Comparison of ENCODE assay signal across 9 mouse cellular contexts in the genomic region with DNA sequence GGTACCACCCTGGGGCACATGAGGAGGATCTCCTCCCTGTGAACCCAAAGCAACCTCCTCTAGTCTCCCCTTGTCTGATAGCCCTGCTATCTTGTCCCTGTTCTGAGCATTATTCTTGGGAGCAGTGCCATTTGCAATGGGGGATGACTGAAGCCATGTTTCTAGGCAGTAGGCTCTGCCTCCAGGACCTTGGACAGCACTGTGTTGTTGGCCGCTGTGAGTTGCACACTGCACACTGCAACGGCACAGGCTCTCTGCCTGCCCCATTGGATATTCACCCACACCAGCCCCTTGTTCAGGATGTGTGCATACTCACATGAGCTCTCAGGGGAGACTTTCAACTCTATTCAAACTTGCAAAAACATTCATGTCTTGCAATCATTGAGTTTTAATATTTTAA.
DNase-seq lines count a peak whose midpoint lies in the region; ATAC-seq and TF ChIP-seq lines count a peak whose summit lies in the region.
"Had no signal": no experiment of that assay in that cellular context is flagged by ENCODE, and none has a peak within 500 bp of the region (broad histone marks: within the 10 kb centered on the region; RNA-seq: fewer than 3 reads in every experiment).

No protein-coding gene starts in this region.

- H3K27ac ChIP-seq in forebrain, embryonic 14.5 days (ENCODE audit: low read depth, low read length) = no peak overlapping the region
- H3K27ac ChIP-seq in forebrain, embryonic 10.5 days = no peak overlapping the region
- H3K27ac ChIP-seq: hindbrain, embryonic 15.5 days had no signal

- no peak for TF ChIP-seq POLR2A in lung, adult 2 months (IDR thresholded peaks at IDR 0.05; ENCODE audit: borderline replicate concordance, extremely low read depth, low read depth, low read length)

- H3K9ac ChIP-seq in forebrain, embryonic 14.5 days (ENCODE audit: low read length) = no peak overlapping the region
- H3K9ac ChIP-seq: hindbrain, embryonic 15.5 days had no signal

- ATAC-seq in forebrain, embryonic 14.5 days = no peak

- no peaks in the 10 kb centered on the region for H3K36me3 ChIP-seq in forebrain, embryonic 14.5 days (ENCODE audit: control insufficient read depth, insufficient read depth, low read length)
- no peaks in the 10 kb centered on the region for H3K36me3 ChIP-seq in forebrain, embryonic 10.5 days (replicated peaks)
- H3K36me3 ChIP-seq: hindbrain, embryonic 15.5 days had no signal

- no peak overlapping the region for H3K4me3 ChIP-seq in forebrain, embryonic 14.5 days (ENCODE audit: low read depth, low read length)
- H3K4me3 ChIP-seq in forebrain, embryonic 10.5 days = no peak overlapping the region
- no peak overlapping the region for H3K4me3 ChIP-seq in lung, adult 2 months (replicated peaks; ENCODE audit: extremely low read depth, low read depth, low read length)
- H3K4me3 ChIP-seq: hindbrain, embryonic 15.5 days had no signal

- H3K9me3 ChIP-seq in forebrain, embryonic 14.5 days (replicated peaks; ENCODE audit: control insufficient read depth, low read length) = no peaks in the 10 kb centered on the region
- H3K9me3 ChIP-seq in forebrain, embryonic 10.5 days = no peaks in the 10 kb centered on the region
- H3K9me3 ChIP-seq: hindbrain, embryonic 15.5 days had no signal

- peak; percentile 27 for DNase-seq in forebrain, embryonic 14.5 days (ENCODE audit: low spot score)
- no peak for DNase-seq in forebrain, embryonic 10.5 days (ENCODE audit: extremely low spot score, low spot score)
- DNase-seq in lung, postnatal 10 days = peak; percentile 23
- no peak for DNase-seq in lung, adult 2 months
- DNase-seq in embryo, embryonic 11 days = peak; percentile 78
- DNase-seq in mesoderm, embryonic 11.5 days (ENCODE audit: low read depth, low spot score) = peak; percentile 79
- no peak for DNase-seq in layer of hippocampus, adult 9-11 months
- DNase-seq in layer of hippocampus, adult 11-12 months (ENCODE audit: low spot score) = no peak

- 18% methylated on average over 2 of the region's 2 CpGs for WGBS in forebrain, embryonic 14.5 days
- WGBS in forebrain, embryonic 10.5 days = 10% methylated on average over 2 of the region's 2 CpGs
- WGBS in lung, adult 2 months = 2% methylated on average over 2 of the region's 2 CpGs

- H3K4me2 ChIP-seq in forebrain, embryonic 14.5 days (ENCODE audit: low read length) = no peak overlapping the region
- H3K4me2 ChIP-seq: hindbrain, embryonic 15.5 days had no signal

- no peak for TF ChIP-seq CTCF in lung, adult 2 months (IDR thresholded peaks at IDR 0.05; ENCODE audit: insufficient read depth, low read length)

- H3K4me1 ChIP-seq in forebrain, embryonic 14.5 days (ENCODE audit: control insufficient read depth, insufficient read depth, low read length) = no peaks in the 10 kb centered on the region
- no peaks in the 10 kb centered on the region for H3K4me1 ChIP-seq in forebrain, embryonic 10.5 days
- no peaks in the 10 kb centered on the region for H3K4me1 ChIP-seq in lung, adult 2 months (ENCODE audit: control insufficient read depth, insufficient read depth, low read length)
- H3K4me1 ChIP-seq: hindbrain, embryonic 15.5 days had no signal

- no peaks in the 10 kb centered on the region for H3K27me3 ChIP-seq in forebrain, embryonic 14.5 days (replicated peaks; ENCODE audit: control insufficient read depth, insufficient read depth, low read length)
- H3K27me3 ChIP-seq in forebrain, embryonic 10.5 days (ENCODE audit: poor library complexity, severe bottlenecking) = no peaks in the 10 kb centered on the region
- H3K27me3 ChIP-seq: hindbrain, embryonic 15.5 days had no signal

Comparison
In these comparisons a context has a peak if more than half of its experiments do, and no peak if none do; other contexts are left out.
1. DNase-seq: peak in forebrain, embryonic 14.5 days (single experiment), lung, postnatal 10 days (single experiment), embryo, embryonic 11 days (single experiment) and mesoderm, embryonic 11.5 days (single experiment); none in forebrain, embryonic 10.5 days (single experiment), lung, adult 2 months (single experiment), layer of hippocampus, adult 9-11 months (single experiment) and layer of hippocampus, adult 11-12 months (single experiment).